Mouse (Mus musculus) midbrain, embryonic 12.5 days (tissue): Measurements from ENCODE around the gene Tdgf1. TPM values are rescaled to one million over a fixed set of nuclear protein-coding genes. Genes with fewer than 3 reads are reported as not detected.

ENCODE experiments used
- ATAC-seq: fragments of 200-750 bp; cut with Nextera tagmentation; 2 replicates; pipeline ENCODE4 v1.8.0; 2017; ENCODE audit warnings: low read depth, moderate TSS enrichment, moderate library complexity; ENCODE audit not compliant: low FRiP score
- H3K27ac ChIP-seq: fragments of 300-500 bp; sonication (generic); replicated peaks from 2 replicates; pipeline ENCODE4 v1.5.1; 2016; ENCODE audit warnings: mild to moderate bottlenecking
- H3K27me3 ChIP-seq: fragments of 300-500 bp; sonication (generic); 2 replicates; pipeline ENCODE4 v1.6.1; 2016; ENCODE audit warnings: mild to moderate bottlenecking
- H3K36me3 ChIP-seq: fragments of 300-500 bp; sonication (generic); 2 replicates; pipeline ENCODE4 v1.6.1; 2016
- H3K4me1 ChIP-seq: fragments of 300-500 bp; sonication (generic); 2 replicates; pipeline ENCODE4 v1.6.1; 2016
- H3K4me2 ChIP-seq: fragments of 300-500 bp; sonication (generic); replicated peaks from 2 replicates; pipeline ENCODE4 v1.6.1; 2016; ENCODE audit warnings: mild to moderate bottlenecking, moderate library complexity
- H3K4me3 ChIP-seq: fragments of 300-500 bp; sonication (generic); 2 replicates; pipeline ENCODE4 v1.5.1; 2016; ENCODE audit warnings: mild to moderate bottlenecking
- H3K9ac ChIP-seq: fragments of 300-500 bp; sonication (generic); replicated peaks from 2 replicates; pipeline ENCODE4 v1.6.1; 2016; ENCODE audit warnings: mild to moderate bottlenecking, moderate library complexity
- H3K9me3 ChIP-seq: fragments of 300-500 bp; sonication (generic); 2 replicates; pipeline ENCODE4 v1.6.1; 2016; ENCODE audit warnings: mild to moderate bottlenecking
- WGBS: fragments of 180-500 bp; shearing (Covaris S2); methylation state at CpG from one replicate; pipeline ENCODE4 v1.1.7; 2016; 5-methylcytosine and 5-hydroxymethylcytosine counted together
- polyA plus RNA-seq: library from polyadenylated mRNA; unstranded; fragments of >200 nt; fragmentation: Nextera tagmentation; extraction: Ambion mirVana; gene quantifications from 2 replicates; pipeline ENCODE4 v1.2.1, GENCODE M21; 2016

Gene Tdgf1
- polyA plus RNA-seq, 1 experiment from 2014 or later, result not detected

DNA sequence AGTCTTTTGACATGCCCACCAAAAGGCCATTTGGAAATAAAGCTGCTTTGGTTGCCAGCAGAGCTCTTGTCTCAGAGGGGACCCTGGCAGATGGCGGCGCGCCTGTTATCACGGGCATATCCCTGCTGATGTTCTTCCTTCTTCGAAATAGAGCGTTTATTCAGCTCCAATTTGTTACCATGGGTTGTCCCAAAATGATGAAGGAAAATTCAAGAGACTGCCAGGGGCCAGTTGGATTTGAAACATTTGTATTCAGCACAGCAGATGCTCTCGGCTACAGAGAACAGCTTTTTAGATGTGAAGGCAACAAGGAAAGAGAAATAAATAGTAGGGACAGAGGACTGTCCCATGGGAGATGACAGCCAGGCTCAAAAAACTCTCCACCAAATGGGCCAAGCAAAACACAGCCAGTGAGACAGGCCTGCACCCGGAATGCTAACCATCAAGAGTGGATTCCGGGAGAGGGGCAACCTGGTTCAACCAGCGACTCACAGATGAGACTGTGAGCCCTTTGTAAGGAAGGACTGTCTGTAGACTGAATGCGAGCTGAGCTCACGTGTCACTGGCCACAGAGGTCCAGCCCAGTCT lies 12.0 kb downstream of the Tdgf1 start:
- Histone ChIP-seq H3K27ac (no peak overlapping the region), H3K27me3 (no peaks in the 10 kb centered on the region), H3K36me3 (no peaks in the 10 kb centered on the region), H3K9me3 (no peaks in the 10 kb centered on the region), H3K9ac (no peak overlapping the region), H3K4me3 (no peak overlapping the region), H3K4me2 (no peak overlapping the region), H3K4me1 (no peaks in the 10 kb centered on the region; the same call in 1 of the 2 replicates)
- 81% methylated on average over 12 of the region's 12 CpGs for WGBS
- no peak for ATAC-seq

GRCm38 (mm10) chr9:110931573-110931972 lies 14.4 kb downstream of the Tdgf1 start:
- Histone ChIP-seq H3K9me3 (no peaks in the 10 kb centered on the region), H3K27me3 (no peaks in the 10 kb centered on the region), H3K36me3 (no peaks in the 10 kb centered on the region), H3K9ac (no peak overlapping the region), H3K27ac (no peak overlapping the region), H3K4me1 (no peaks in the 10 kb centered on the region; the same call in 1 of the 2 replicates), H3K4me3 (no peak overlapping the region), H3K4me2 (no peak overlapping the region)
- no peak for ATAC-seq
- WGBS, result 72% methylated on average over 6 of the region's 6 CpGs

DNA sequence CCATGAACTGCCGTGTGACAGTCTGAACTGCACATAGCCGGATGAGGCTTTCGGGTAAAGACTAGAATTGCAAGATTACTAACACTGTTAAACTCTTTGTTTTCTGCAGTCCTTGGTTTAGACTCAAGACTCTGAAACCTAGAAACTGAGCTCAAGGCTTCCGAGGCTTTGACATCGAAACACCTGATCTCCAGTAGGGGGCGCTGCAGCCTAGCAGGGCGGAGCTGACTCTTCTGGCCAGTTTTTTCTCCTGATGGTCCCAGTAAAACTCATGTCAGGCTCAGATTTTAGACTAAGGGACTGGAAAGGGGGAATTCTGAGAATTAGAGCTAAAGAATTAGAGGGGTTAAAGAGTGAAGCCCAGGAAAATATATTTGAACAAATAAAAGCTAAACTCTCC lies 23.2 kb downstream of the Tdgf1 start:
- H3K36me3 ChIP-seq, result no peaks in the 10 kb centered on the region
- H3K9ac ChIP-seq, result no peak overlapping the region
- H3K27ac ChIP-seq, result no peak overlapping the region
- H3K4me1 ChIP-seq, result no peaks in the 10 kb centered on the region
- H3K4me3 ChIP-seq, result no peak overlapping the region
- H3K27me3 ChIP-seq, result 0 out of 2 replicates have a peak, but pooled peaks cover 4% of the 10 kb centered on the region
- H3K9me3 ChIP-seq, result no peaks in the 10 kb centered on the region
- WGBS, result 19% methylated on average over 7 of the region's 7 CpGs
- no peak for ATAC-seq
- no peak overlapping the region for H3K4me2 ChIP-seq

DNA sequence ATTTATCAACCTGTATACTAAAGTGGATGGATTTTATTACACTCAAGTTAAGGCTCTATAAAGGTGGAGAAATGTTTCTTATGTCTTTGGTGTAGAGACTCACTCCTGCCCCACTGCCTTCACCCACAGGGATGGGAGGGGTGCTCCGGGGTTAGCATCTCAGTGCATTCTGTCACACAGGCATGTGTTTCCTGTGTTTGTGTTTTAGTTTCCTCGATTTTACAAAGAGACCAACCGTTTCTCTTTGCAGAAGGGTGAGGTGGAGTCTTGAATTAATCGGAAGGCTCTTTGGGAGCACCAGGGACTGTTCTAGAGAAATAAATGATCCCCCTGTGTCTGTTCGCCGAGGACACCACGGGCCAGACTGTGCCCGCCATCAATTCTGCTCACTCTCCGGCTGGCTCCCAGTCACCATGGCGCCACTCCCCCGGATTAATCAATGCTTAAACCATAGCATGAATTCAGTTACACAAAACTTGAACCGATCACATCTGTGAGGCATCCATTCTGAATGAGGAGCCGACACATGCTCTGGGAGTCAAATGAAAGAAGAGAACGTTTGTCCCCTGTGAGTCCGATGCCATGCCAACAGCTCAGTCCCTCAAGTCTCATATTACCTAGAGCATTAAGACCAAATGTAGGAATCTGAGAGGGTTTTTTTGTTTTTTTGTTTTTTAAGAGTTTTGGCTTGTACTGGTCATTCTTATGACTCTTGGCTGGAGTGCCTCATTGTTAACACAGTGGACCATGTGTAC lies 25.1 kb downstream of the Tdgf1 start:
- Histone ChIP-seq H3K9me3 (no peaks in the 10 kb centered on the region), H3K27ac (no peak overlapping the region), H3K9ac (no peak overlapping the region), H3K4me2 (no peak overlapping the region), H3K27me3 (peaks cover 4% of the 10 kb centered on the region; the same call in 1 of the 2 replicates), H3K4me3 (no peak overlapping the region), H3K4me1 (no peaks in the 10 kb centered on the region), H3K36me3 (no peaks in the 10 kb centered on the region)
- ATAC-seq, result no peak
- WGBS, result 68% methylated on average over 15 of the region's 15 CpGs

GRCm38 (mm10) chr9:110916786-110917185 lies 29.2 kb downstream of the Tdgf1 start, which contains the start of gene Fam240a:
Gene Fam240a, minus strand, starts transcription at chr9:110916861.
- H3K4me2 ChIP-seq, result no peak within 1 kb of the TSS
- no peaks in the 10 kb centered on the region for H3K9me3 ChIP-seq
- H3K4me3 ChIP-seq, result no peak within 1 kb of the TSS
- no peak for ATAC-seq
- H3K36me3 ChIP-seq, result no peaks in the 10 kb centered on the region
- no peak within 1 kb of the TSS for H3K9ac ChIP-seq
- no peak within 1 kb of the TSS for H3K27ac ChIP-seq
- no peaks in the 10 kb centered on the region; the same call in 1 of the 2 replicates for H3K27me3 ChIP-seq
- no peaks in the 10 kb centered on the region for H3K4me1 ChIP-seq
- 92% methylated on average over 7 of the region's 7 CpGs for WGBS

DNA sequence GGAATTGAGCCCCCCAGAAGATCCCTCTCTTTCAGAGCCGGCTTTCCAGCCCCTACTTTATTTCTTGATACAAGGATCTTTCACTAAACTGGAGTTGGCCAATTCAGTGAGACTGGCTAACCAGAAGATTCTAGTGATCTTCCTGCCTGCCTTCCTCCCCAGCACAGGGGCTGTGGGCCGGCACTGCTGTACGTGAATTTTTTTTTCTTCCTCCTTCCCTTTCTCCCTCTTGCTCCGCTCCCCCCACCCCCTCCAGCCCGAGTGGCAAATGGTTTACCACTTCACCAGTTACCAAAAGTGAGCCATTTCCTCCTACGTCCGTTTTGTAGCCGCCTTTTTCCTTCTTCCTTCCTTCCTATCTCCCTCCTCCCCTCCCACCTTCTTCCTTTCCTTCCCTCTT lies 30.5 kb downstream of the Tdgf1 start:
- Histone ChIP-seq H3K4me1 (no peaks in the 10 kb centered on the region), H3K9ac (no peak overlapping the region), H3K27me3 (no peaks in the 10 kb centered on the region; the same call in 1 of the 2 replicates), H3K9me3 (no peaks in the 10 kb centered on the region), H3K27ac (no peak overlapping the region), H3K4me2 (no peak overlapping the region), H3K36me3 (no peaks in the 10 kb centered on the region), H3K4me3 (no peak overlapping the region)
- 80% methylated on average over 8 of the region's 8 CpGs for WGBS
- ATAC-seq, result no peak

DNA sequence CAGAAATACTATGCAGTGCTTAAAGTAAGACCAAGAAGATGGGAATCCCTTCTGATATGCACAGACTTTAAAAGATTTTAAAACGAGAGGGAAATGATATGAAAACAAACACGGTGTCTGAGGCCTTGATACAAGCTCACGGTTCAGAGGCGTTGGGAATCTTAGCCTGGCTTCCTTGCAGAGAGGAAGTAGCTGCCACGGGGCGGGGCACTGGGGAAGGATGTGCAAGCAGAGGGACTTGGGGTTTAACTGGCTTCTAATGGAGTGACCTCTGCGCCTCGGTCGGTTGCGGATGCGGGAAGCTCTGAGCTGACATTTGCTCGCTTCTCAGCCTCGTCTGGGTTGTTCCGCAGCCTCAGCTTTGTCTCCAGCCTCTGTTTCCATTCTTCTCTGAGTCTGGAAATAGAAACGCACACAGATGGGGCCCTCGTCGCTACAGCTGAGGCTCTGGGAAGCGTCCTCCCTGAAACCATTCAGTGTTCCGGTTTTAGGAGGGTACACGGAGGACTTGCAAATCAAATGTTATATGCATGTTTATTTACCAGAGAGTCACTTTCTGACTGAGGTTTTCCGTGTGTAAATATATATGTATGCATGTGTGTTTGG lies 31.2 kb downstream of the Tdgf1 start:
- H3K36me3 ChIP-seq, result no peaks in the 10 kb centered on the region
- no peak overlapping the region for H3K4me2 ChIP-seq
- ATAC-seq, result no peak
- WGBS, result 58% methylated on average over 21 of the region's 21 CpGs
- H3K4me3 ChIP-seq, result no peak overlapping the region
- no peaks in the 10 kb centered on the region for H3K4me1 ChIP-seq
- no peaks in the 10 kb centered on the region for H3K9me3 ChIP-seq
- H3K9ac ChIP-seq, result no peak overlapping the region
- H3K27ac ChIP-seq, result no peak overlapping the region
- H3K27me3 ChIP-seq, result no peaks in the 10 kb centered on the region; the same call in 1 of the 2 replicates

GRCm38 (mm10) chr9:110909371-110909967 lies 36.5 kb downstream of the Tdgf1 start:
- no peaks in the 10 kb centered on the region for H3K36me3 ChIP-seq
- no peak for ATAC-seq
- no peaks in the 10 kb centered on the region for H3K9me3 ChIP-seq
- H3K27ac ChIP-seq, result no peak overlapping the region
- WGBS, result 86% methylated on average over 6 of the region's 6 CpGs
- no peak overlapping the region for H3K4me3 ChIP-seq
- H3K9ac ChIP-seq, result no peak overlapping the region
- no peaks in the 10 kb centered on the region for H3K4me1 ChIP-seq
- no peaks in the 10 kb centered on the region for H3K27me3 ChIP-seq
- no peak overlapping the region for H3K4me2 ChIP-seq

DNA sequence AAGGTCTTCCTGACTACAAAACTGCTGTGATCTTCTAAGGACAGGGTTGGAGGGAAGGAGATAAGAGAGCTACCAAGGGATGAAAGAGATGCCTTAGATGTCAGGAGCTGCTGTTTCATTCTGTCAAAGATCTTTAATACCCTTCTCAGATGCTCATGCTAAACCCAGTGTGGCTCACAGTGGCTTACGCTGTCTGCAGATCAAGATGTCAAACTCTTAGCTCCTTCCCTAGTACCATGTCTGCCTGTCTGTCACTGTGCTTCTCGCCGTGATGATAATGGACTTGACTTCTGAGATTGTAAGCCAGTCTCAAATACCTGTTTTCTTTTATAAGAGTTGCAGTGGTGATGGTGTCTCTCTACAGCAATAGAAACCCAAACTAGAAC lies 37.3 kb downstream of the Tdgf1 start:
- WGBS, result 91% methylated on average over 3 of the region's 3 CpGs
- Histone ChIP-seq H3K9me3 (no peaks in the 10 kb centered on the region), H3K27me3 (no peaks in the 10 kb centered on the region), H3K9ac (no peak overlapping the region), H3K4me3 (no peak overlapping the region), H3K27ac (no peak overlapping the region), H3K4me1 (no peaks in the 10 kb centered on the region), H3K36me3 (no peaks in the 10 kb centered on the region), H3K4me2 (no peak overlapping the region)
- ATAC-seq, result no peak

DNA sequence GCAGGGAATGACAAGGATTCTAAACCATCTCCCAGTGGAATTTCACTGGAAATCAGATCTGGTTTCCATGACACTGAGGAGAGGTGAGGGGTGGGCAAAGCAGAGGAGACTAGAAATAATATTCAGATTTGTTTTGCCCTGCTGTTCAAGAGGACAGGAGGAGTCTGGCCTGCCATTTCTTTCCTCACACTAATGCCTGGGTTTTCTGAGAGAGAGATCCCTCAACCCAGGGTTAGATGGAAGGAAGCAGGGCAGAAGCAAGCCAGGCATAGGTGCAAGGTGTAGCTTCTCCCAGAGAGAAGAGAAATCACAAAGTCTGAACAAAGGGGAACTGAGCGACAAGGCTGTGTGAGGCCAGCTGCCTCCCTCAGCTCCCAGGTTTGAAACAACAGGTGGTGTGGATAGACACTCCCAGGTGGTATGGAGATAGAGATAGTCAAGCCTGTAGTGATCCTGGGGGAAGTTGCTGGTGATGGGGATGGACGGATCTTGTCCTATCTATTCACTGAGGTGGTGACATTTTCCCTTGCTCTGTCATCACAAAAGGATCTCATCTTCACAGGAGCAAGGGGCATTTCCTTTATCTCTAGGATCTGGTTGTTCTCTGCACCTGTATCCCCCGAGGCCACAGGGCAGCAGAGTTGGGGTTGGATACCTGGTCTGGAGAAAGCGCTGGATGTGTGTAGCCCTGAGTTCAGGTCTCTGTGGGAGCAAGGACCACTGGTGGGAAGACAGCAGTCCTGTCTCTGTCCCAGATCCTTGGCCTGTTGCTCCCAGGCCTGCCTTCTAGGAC lies 37.9 kb downstream of the Tdgf1 start:
- Histone ChIP-seq H3K4me1 (no peaks in the 10 kb centered on the region), H3K4me2 (no peak overlapping the region), H3K9ac (no peak overlapping the region), H3K9me3 (no peaks in the 10 kb centered on the region), H3K27ac (no peak overlapping the region), H3K4me3 (no peak overlapping the region), H3K27me3 (no peaks in the 10 kb centered on the region), H3K36me3 (no peaks in the 10 kb centered on the region)
- no peak for ATAC-seq
- 86% methylated on average over 4 of the region's 4 CpGs for WGBS

GRCm38 (mm10) chr9:110907201-110907837 lies 38.6 kb downstream of the Tdgf1 start:
- H3K36me3 ChIP-seq, result no peaks in the 10 kb centered on the region
- no peak overlapping the region for H3K9ac ChIP-seq
- no peak overlapping the region for H3K4me3 ChIP-seq
- H3K27me3 ChIP-seq, result no peaks in the 10 kb centered on the region
- no peak for ATAC-seq
- no peak overlapping the region for H3K27ac ChIP-seq
- no peaks in the 10 kb centered on the region for H3K9me3 ChIP-seq
- no peak overlapping the region for H3K4me2 ChIP-seq
- no peaks in the 10 kb centered on the region for H3K4me1 ChIP-seq
- 94% methylated on average over 11 of the region's 11 CpGs for WGBS
